ENCODE assay signal across 1 mouse cellular context in the genomic region with DNA sequence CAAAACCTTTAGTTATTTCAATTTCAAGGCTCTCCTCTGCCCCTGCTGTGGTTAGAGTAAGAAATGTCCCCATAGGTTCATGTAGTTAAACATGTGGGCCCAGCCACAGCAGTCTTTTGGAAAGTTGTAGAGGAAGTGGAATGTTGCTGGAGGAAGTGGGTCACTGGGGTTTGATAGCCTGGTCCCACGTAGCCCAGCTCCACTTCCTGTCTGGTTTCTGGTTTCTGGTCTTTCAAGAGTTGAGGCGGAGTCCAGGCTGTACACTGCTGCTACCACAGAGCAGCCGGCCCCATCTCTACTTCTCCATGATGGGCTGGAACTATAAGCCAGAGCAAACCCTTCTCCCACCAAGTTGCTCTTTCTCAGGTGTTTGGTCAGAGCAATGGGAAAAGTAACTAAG.
TF ChIP-seq lines count a peak whose summit lies in the region.

No protein-coding gene starts in this region.

TF ChIP-seq in MEL, 35 proteins besides CTCF, POLR2A, EP300 and RAD21 (continued from another document):
- TF ChIP-seq POLR2AphosphoS5 (IDR thresholded peaks at IDR 0.05; ENCODE audit: borderline replicate concordance, low read depth, low read length) (no peak), NRF1 (IDR thresholded peaks at IDR 0.05; ENCODE audit: insufficient read depth, low read depth, low read length, poor library complexity, severe bottlenecking) (no peak), ZKSCAN1 (IDR thresholded peaks at IDR 0.05; ENCODE audit: low read depth, low read length) (no peak), MAFK (IDR thresholded peaks at IDR 0.05; ENCODE audit: borderline replicate concordance, low read depth, low read length) (no peak), E2F4 (IDR thresholded peaks at IDR 0.05; ENCODE audit: borderline replicate concordance, low read depth, low read length) (no peak), UBTF (IDR thresholded peaks at IDR 0.05; ENCODE audit: borderline replicate concordance, insufficient read depth, low read depth, low read length) (no peak), ELF1 (IDR thresholded peaks at IDR 0.05; ENCODE audit: low read depth, low read length) (no peak), CHD2 (IDR thresholded peaks at IDR 0.05; ENCODE audit: low read length) (no peak), TAL1 (IDR thresholded peaks at IDR 0.05; ENCODE audit: low read length) (no peak), CHD1 (IDR thresholded peaks at IDR 0.05; ENCODE audit: low read depth, low read length) (no peak), USF1 (IDR thresholded peaks at IDR 0.05; ENCODE audit: low read depth, low read length) (no peak), KAT2A (conservative IDR thresholded peaks at IDR 0.05; ENCODE audit: low read depth, low read length) (no peak), BHLHE40 (IDR thresholded peaks at IDR 0.05; ENCODE audit: borderline replicate concordance, low read depth, low read length) (no peak), MYB (IDR thresholded peaks at IDR 0.05; ENCODE audit: low read depth, low read length) (no peak)
